Mouse (Mus musculus) kidney, adult 2 months (tissue): ENCODE measurements at regions not wholly inside any gene's neighbourhood (a gene's known extent, or its start where the extent isn't known, plus 50 kb on each side); places are given as distances from the start of the nearest gene placed in this dataset.

Source experiments
- DNase-seq: peaks from one replicate; pipeline ENCODE4 v3.0.0; 2021
- H3K27ac ChIP-seq: fragments of 200-500 bp; 2 replicates; pipeline ENCODE4 v1.5.1; 2012; ENCODE audit warnings: low read depth, low read length, control low read depth, inconsistent platforms; ENCODE audit not compliant: insufficient read depth
- H3K27me3 ChIP-seq: fragments of 200-500 bp; replicated peaks from 2 replicates; pipeline ENCODE4 v1.6.1; 2012; ENCODE audit warnings: mild to moderate bottlenecking, moderate library complexity, low read length, inconsistent platforms; ENCODE audit not compliant: control insufficient read depth, insufficient read depth
- H3K36me3 ChIP-seq: fragments of 200-500 bp; 2 replicates; pipeline ENCODE4 v1.6.1; 2012; ENCODE audit warnings: mild to moderate bottlenecking, moderate library complexity, low read length, inconsistent platforms; ENCODE audit not compliant: control insufficient read depth, insufficient read depth
- H3K4me1 ChIP-seq: fragments of 200-500 bp; 2 replicates; pipeline ENCODE4 v1.6.1; 2011; ENCODE audit warnings: low read length; ENCODE audit not compliant: control insufficient read depth, insufficient read depth
- H3K4me3 ChIP-seq: fragments of 200-500 bp; 2 replicates; pipeline ENCODE4 v1.5.1; 2011; ENCODE audit warnings: mild to moderate bottlenecking, low read depth, low read length, control low read depth; ENCODE audit not compliant: insufficient read depth
- CTCF ChIP-seq: fragments of 200-500 bp; conservative IDR thresholded peaks from 2 replicates; pipeline ENCODE4 v1.5.1; 2011; ENCODE audit warnings: low read depth, mild to moderate bottlenecking, control low read depth, low read length, moderate library complexity, mixed read lengths; ENCODE audit not compliant: insufficient read depth, insufficient read length
- POLR2A ChIP-seq: fragments of 200-500 bp; IDR thresholded peaks from one replicate; pipeline ENCODE4 v1.6.1; 2011; ENCODE audit warnings: low read depth, low read length, control low read depth
- WGBS: fragments of 180-500 bp; shearing (Covaris S2); methylation state at CpG from one replicate; pipeline ENCODE4 v1.1.7; 2018; 5-methylcytosine and 5-hydroxymethylcytosine counted together

DNA sequence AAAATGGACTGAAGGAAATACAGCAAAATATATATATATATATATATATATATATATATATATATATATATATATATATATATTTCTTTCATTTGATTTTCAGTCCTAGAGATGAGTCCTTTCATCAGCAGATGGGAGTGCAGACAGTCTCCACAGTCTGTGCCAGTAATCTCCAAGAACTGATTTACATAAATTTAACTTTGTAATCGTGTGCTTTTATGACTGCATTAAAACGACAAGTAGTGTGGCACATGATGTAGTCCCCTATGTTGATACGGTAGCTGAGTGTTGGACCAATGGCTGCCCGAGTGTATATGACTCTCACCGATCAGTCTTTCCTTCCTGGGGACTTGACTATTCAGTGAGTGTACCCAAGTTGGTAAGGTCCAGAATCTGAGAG is 378.2 kb upstream of the Tmpo start:
- WGBS, result 79% methylated on average over 5 of the region's 5 CpGs
- Histone ChIP-seq H3K27ac (no peak overlapping the region), H3K36me3 (no peaks in the 10 kb centered on the region), H3K27me3 (no peaks in the 10 kb centered on the region), H3K4me1 (no peaks in the 10 kb centered on the region), H3K4me3 (no peak overlapping the region)
- TF ChIP-seq POLR2A, result no peak
- no peak for TF ChIP-seq CTCF
- no peak for DNase-seq

GRCm38 (mm10) chr10:91548071-91548470 is 367.0 kb upstream of the Tmpo start:
- no peak overlapping the region for H3K4me3 ChIP-seq
- no peak for TF ChIP-seq CTCF
- TF ChIP-seq POLR2A, result no peak
- no peaks in the 10 kb centered on the region for H3K36me3 ChIP-seq
- DNase-seq, result no peak
- no peaks in the 10 kb centered on the region for H3K4me1 ChIP-seq
- H3K27ac ChIP-seq, result no peak overlapping the region
- 51% methylated on average over 4 of the region's 4 CpGs for WGBS
- no peaks in the 10 kb centered on the region for H3K27me3 ChIP-seq

DNA sequence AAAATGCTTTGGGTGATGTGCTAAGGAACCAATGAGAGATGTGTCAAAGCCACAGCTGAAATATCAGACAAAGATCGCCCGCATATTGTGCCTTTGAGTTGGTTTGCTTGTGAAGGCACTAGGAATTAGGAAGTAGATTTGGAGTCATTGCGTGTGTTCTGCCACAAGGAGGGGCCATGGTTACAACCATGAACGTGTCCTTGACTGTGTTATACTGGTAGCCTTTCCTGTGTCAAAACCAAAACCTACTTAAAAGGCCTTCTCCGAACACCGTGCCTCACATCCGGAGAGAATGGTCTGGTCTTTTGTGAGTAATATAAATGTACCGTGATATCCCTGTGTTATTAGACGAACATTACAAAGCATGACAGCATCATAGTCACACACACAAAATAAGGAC is 365.0 kb upstream of the Tmpo start:
- Histone ChIP-seq H3K36me3 (no peaks in the 10 kb centered on the region), H3K4me1 (no peaks in the 10 kb centered on the region), H3K27me3 (no peaks in the 10 kb centered on the region), H3K4me3 (no peak overlapping the region), H3K27ac (no peak overlapping the region)
- TF ChIP-seq POLR2A, result no peak
- peak; percentile 49 for TF ChIP-seq CTCF
- DNase-seq, result peak; percentile 30
- 29% methylated on average over 9 of the region's 9 CpGs for WGBS

GRCm38 (mm10) chr10:91545421-91545820 is 364.3 kb upstream of the Tmpo start:
- DNase-seq, result no peak
- Histone ChIP-seq H3K36me3 (no peaks in the 10 kb centered on the region), H3K27ac (no peak overlapping the region), H3K4me3 (no peak overlapping the region), H3K27me3 (no peaks in the 10 kb centered on the region), H3K4me1 (no peaks in the 10 kb centered on the region)
- TF ChIP-seq POLR2A, result no peak
- no peak for TF ChIP-seq CTCF
- WGBS, result 89% methylated on average over 3 of the region's 3 CpGs

- Histone ChIP-seq H3K4me1 (no peaks in the 10 kb centered on the region), H3K36me3 (no peaks in the 10 kb centered on the region), H3K4me3 (no peak overlapping the region), H3K27ac (no peak overlapping the region), H3K27me3 (no peaks in the 10 kb centered on the region)
- 77% methylated on average over 3 of the region's 3 CpGs for WGBS
- no peak for TF ChIP-seq POLR2A
- no peak for TF ChIP-seq CTCF
- DNase-seq, result no peak
These were observed 362.2 kb upstream of the Tmpo start for GRCm38 (mm10) chr10:91543167-91543918.

- 34% methylated on average over 9 of the region's 9 CpGs for WGBS
- no peaks in the 10 kb centered on the region for H3K4me1 ChIP-seq
- H3K27ac ChIP-seq, result no peak overlapping the region
- no peak for DNase-seq
- H3K27me3 ChIP-seq, result no peaks in the 10 kb centered on the region
- H3K4me3 ChIP-seq, result no peak overlapping the region
- TF ChIP-seq POLR2A (no peak), CTCF (no peak)
- no peaks in the 10 kb centered on the region for H3K36me3 ChIP-seq
These were observed 361.1 kb upstream of the Tmpo start for GRCm38 (mm10) chr10:91542201-91542604.

GRCm38 (mm10) chr10:91537241-91537640 is 356.1 kb upstream of the Tmpo start:
- no peaks in the 10 kb centered on the region for H3K4me1 ChIP-seq
- H3K4me3 ChIP-seq, result no peak overlapping the region
- H3K36me3 ChIP-seq, result no peaks in the 10 kb centered on the region
- WGBS, result 25% methylated on average over 8 of the region's 8 CpGs
- H3K27me3 ChIP-seq, result no peaks in the 10 kb centered on the region
- DNase-seq, result no peak
- H3K27ac ChIP-seq, result no peak overlapping the region
- TF ChIP-seq CTCF (no peak), POLR2A (no peak)
